Mouse (Mus musculus) limb, embryonic 11.5 days (tissue): ENCODE data around the gene Med24. TPM values are rescaled to one million over a fixed set of nuclear protein-coding genes. Genes with fewer than 3 reads are reported as not detected.
A peak's percentile ranks its signal among the peaks of the same experiment; 100 is the strongest.

Experiments used
- ATAC-seq: fragments of 200-750 bp; cut with Nextera tagmentation; 2 replicates; pipeline ENCODE4 v1.8.0; 2017; ENCODE audit warnings: low read depth; ENCODE audit not compliant: insufficient number of reproducible peaks, low FRiP score, low TSS enrichment
- DNase-seq: peaks from one replicate; pipeline ENCODE4 v3.0.0-alpha.2; 2015; ENCODE audit warnings: low spot score
- H3K27ac ChIP-seq: fragments of 300-500 bp; sonication (generic); replicated peaks from 2 replicates; pipeline ENCODE4 v1.5.1; 2014; ENCODE audit warnings: low read depth, mild to moderate bottlenecking, low read length
- H3K27me3 ChIP-seq: fragments of 300-500 bp; sonication (generic); 2 replicates; pipeline ENCODE4 v1.6.1; 2014; ENCODE audit warnings: mild to moderate bottlenecking, low read length, mixed read lengths; ENCODE audit not compliant: control insufficient read depth, insufficient read depth
- H3K36me3 ChIP-seq: fragments of 300-500 bp; sonication (generic); 2 replicates; pipeline ENCODE4 v1.6.1; 2014; ENCODE audit warnings: mild to moderate bottlenecking, low read length, moderate library complexity, mixed read lengths; ENCODE audit not compliant: control insufficient read depth, insufficient read depth
- H3K4me1 ChIP-seq: fragments of 300-500 bp; sonication (generic); 2 replicates; pipeline ENCODE4 v1.6.1; 2014; ENCODE audit warnings: low read length, mixed read lengths; ENCODE audit not compliant: control insufficient read depth, insufficient read depth
- H3K4me2 ChIP-seq: fragments of 300-500 bp; sonication (generic); 2 replicates; pipeline ENCODE4 v1.6.1; 2014; ENCODE audit warnings: low read depth, mild to moderate bottlenecking, moderate library complexity; ENCODE audit not compliant: severe bottlenecking
- H3K4me3 ChIP-seq: fragments of 300-500 bp; sonication (generic); 2 replicates; pipeline ENCODE4 v1.5.1; 2014; ENCODE audit warnings: low read depth, low read length
- H3K9ac ChIP-seq: fragments of 300-500 bp; sonication (generic); 2 replicates; pipeline ENCODE4 v1.6.1; 2014; ENCODE audit warnings: mild to moderate bottlenecking, low read length
- H3K9me3 ChIP-seq: fragments of 300-500 bp; sonication (generic); 2 replicates; pipeline ENCODE4 v1.6.1; 2016; ENCODE audit warnings: low read length; ENCODE audit not compliant: control insufficient read depth
- WGBS: fragments of 180-500 bp; shearing (Covaris S2); extraction: QIAGEN DNeasy Blood & Tissue Kit; methylation state at CpG from one replicate; pipeline ENCODE4 v1.1.7; 2014; 5-methylcytosine and 5-hydroxymethylcytosine counted together
- polyA plus RNA-seq: library from polyadenylated mRNA; unstranded; fragments of >200 nt; fragmentation: Nextera tagmentation; extraction: Ambion mirVana; gene quantifications from 2 replicates; pipeline ENCODE4 v1.2.1, GENCODE M21; 2014

The Med24 gene
- polyA plus RNA-seq, 1 experiment from 2014 or later: 68.0 TPM

- no peak for ATAC-seq
- H3K4me2 ChIP-seq: no peak overlapping the region
Observed at GRCm38 (mm10) chr11:98772667-98773171, 43.5 kb upstream of the Med24 start.

DNA sequence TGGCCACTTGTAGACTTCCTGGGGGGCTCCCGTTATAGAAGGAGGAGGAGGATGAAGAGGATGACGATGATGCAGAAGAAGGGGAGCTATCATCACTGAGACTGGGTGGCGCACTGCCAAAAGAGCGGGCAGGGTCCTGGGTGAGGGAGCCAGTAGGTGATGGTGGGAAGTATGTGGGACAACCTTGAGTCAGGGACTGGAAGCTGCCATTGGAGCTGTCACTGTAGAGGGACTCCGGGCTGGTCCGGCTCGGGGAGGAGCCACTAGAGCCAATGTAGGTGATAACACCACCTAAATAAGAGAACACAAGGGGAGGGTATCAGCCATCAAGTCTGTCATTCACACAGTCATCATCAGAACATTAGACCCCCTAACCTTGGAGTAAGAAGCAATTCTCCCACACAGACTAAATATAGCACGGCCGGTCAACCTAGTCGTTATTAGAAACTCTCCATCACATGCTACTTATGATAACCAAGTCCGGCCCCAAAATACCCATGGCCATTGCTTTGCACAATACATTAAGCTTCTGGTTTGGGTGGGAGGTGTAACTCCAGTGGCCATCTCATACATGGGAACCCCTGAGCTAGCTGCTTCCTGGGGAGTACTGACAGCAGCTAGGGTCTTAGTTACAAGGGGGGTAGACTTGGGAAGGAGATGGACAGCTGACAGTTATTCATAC, 42.8 kb upstream of the Med24 start:
- Histone ChIP-seq H3K4me3 (no peak overlapping the region), H3K4me1 (peaks cover 42% of the 10 kb centered on the region), H3K9me3 (no peaks in the 10 kb centered on the region), H3K27ac (no peak overlapping the region), H3K9ac (no peak overlapping the region), H3K27me3 (no peaks in the 10 kb centered on the region), H3K4me2 (no peak overlapping the region), H3K36me3 (peaks cover 5% of the 10 kb centered on the region)
- 92% methylated on average over 11 of the region's 11 CpGs for WGBS
- no peak for DNase-seq
- ATAC-seq: no peak

More at GRCm38 (mm10) chr11:98772667-98773171, 43.5 kb upstream of the Med24 start:
- 71% methylated on average over 8 of the region's 8 CpGs for WGBS
- H3K9ac ChIP-seq: no peak overlapping the region
- no peak for DNase-seq
- peaks cover 5% of the 10 kb centered on the region for H3K36me3 ChIP-seq
- H3K9me3 ChIP-seq: no peaks in the 10 kb centered on the region
- H3K4me1 ChIP-seq: peaks cover 39% of the 10 kb centered on the region
- H3K4me3 ChIP-seq: no peak overlapping the region
- no peak overlapping the region for H3K27ac ChIP-seq
- no peaks in the 10 kb centered on the region for H3K27me3 ChIP-seq

DNA sequence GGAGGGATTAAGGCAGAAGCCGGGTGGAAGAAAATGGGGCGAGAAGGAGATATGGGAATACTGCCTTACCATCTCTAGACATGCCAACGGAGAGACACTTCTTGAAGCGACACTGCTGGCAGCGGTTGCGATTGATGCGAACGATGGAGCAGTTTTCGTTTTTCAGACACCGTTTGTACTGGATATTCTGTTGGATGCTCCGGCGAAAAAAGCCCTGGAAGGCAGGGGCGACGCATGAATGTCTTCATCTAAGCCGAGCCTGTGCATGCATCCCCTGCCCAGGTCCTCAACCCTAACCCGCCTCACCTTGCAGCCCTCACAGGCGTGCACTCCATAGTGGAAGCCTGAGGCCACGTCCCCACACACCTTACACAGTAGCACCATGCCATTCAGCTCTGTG, 41.9 kb upstream of the Med24 start:
- no peak overlapping the region for H3K9ac ChIP-seq
- DNase-seq: no peak
- no peak overlapping the region for H3K4me2 ChIP-seq
- H3K27ac ChIP-seq: no peak overlapping the region
- 93% methylated on average over 18 of the region's 18 CpGs for WGBS
- H3K4me1 ChIP-seq: peaks cover 37% of the 10 kb centered on the region
- no peaks in the 10 kb centered on the region for H3K27me3 ChIP-seq
- ATAC-seq: no peak
- no peak overlapping the region for H3K4me3 ChIP-seq
- H3K36me3 ChIP-seq: peaks cover 5% of the 10 kb centered on the region
- no peaks in the 10 kb centered on the region for H3K9me3 ChIP-seq

- ATAC-seq (no peak), DNase-seq (no peak)
- Histone ChIP-seq H3K4me2 (no peak overlapping the region), H3K4me3 (no peak overlapping the region), H3K9ac (no peak overlapping the region), H3K36me3 (peaks cover 6% of the 10 kb centered on the region), H3K4me1 (peaks cover 33% of the 10 kb centered on the region), H3K27ac (no peak overlapping the region), H3K9me3 (no peaks in the 10 kb centered on the region), H3K27me3 (no peaks in the 10 kb centered on the region)
- WGBS: 96% methylated on average over 26 of the region's 26 CpGs
Observed at GRCm38 (mm10) chr11:98770096-98770975, 41.1 kb upstream of the Med24 start.

DNA sequence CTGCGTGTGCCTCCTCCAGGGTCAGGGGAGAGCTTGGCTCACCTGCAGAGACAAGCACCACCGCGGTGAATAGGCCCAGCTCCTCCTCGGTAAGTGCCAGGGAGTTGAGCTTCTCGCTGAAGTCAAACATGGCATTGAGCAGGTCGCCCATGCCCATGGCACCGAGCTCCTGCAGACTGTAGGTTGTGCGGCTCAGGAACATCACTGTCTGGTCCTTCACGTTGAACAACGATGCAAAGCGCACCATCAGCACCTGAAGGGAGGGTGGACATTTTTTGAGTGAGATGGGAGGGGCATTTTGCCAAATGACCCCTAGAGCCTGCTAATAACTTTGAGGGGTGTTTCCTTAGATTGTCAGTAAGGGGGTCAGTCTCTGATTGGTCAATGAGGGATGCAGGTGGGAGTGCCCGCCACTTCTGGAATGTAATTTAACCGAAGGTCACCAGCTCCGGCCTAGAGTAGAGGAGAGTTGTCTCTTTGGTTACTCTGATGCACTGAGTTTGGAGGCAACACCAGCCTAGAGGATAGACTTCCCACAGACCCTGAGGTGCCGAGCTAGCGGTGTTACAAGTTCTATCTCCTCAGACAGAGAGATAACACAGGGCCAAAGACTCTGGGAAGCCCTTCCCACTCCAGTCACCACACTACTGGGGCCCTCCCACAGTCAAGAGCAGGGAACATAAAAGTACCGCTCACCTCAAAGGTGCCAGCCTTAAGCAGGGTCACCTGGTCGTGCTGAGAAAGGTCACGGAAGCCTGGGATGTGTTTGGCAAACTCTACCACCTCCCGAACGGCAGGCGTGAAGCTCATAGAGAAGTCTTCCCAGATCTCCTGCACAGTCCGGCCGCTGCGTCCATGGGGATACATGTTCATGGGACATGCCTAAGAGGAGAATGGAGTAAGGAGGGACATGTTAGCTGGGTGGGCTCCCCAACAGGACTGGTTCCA, 40.0 kb upstream of the Med24 start:
- 85% methylated on average over 25 of the region's 25 CpGs for WGBS
- no peak overlapping the region for H3K27ac ChIP-seq
- no peak for ATAC-seq
- H3K4me1 ChIP-seq: peaks cover 26% of the 10 kb centered on the region
- H3K36me3 ChIP-seq: peaks cover 12% of the 10 kb centered on the region
- no peak overlapping the region for H3K9ac ChIP-seq
- DNase-seq: no peak
- no peak overlapping the region; the same call in 1 of the 2 replicates for H3K4me3 ChIP-seq
- H3K9me3 ChIP-seq: no peaks in the 10 kb centered on the region
- no peak overlapping the region for H3K4me2 ChIP-seq
- H3K27me3 ChIP-seq: no peaks in the 10 kb centered on the region

DNA sequence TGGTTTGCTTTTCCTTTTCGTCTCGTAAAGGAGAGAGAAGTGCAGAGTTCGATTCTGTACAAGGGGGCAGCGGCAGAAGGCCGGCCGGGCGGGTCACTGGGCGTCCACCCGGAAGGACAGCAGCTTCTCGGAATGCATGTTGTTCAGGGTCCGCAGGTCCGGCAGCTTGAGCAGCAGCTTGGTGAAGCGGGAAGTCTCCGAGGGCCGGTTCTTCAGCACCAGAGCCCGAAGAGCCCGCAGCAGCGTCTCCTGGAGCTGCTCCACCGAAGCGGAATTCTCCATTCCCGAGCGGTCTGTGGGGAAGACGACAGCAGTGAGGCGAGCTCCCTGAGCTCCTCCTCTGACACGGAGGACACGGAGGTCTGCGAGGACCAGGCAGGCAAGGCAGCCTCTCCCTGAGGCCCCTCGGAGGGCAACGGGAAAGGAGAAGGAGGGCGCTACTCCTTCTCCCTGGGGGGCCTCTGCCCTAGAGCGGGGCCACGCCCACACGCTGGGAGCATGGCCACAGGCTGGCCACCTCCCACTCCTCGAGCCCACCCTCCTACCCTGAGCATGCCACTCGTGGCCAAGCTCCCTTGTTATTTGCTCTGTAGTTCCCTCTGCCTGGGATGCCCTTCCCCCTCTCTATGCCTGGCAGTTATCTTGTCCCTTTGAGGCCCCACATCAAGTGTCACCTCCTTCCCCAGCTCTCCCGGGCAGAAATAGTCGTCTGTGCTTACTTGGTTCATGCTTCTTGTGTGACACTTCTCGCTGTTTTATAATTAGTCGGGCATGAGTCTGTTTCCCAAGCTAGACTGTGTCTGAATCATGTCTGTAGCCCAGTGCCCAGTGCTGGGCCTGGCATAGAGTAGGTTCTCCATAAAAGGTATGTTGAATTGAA, 39.1 kb upstream of the Med24 start:
- no peaks in the 10 kb centered on the region for H3K9me3 ChIP-seq
- no peak overlapping the region; the same call in 1 of the 2 replicates for H3K4me3 ChIP-seq
- 31% methylated on average over 37 of the region's 39 CpGs for WGBS
- H3K27ac ChIP-seq: no peak overlapping the region
- peaks cover 23% of the 10 kb centered on the region for H3K4me1 ChIP-seq
- peak overlapping the region; percentile 30 for H3K4me2 ChIP-seq
- ATAC-seq (no peak), DNase-seq (no peak)
- no peaks in the 10 kb centered on the region for H3K27me3 ChIP-seq
- peak overlapping the region; percentile 9; the same call in 1 of the 2 replicates for H3K9ac ChIP-seq
- H3K36me3 ChIP-seq: peaks cover 13% of the 10 kb centered on the region

DNA sequence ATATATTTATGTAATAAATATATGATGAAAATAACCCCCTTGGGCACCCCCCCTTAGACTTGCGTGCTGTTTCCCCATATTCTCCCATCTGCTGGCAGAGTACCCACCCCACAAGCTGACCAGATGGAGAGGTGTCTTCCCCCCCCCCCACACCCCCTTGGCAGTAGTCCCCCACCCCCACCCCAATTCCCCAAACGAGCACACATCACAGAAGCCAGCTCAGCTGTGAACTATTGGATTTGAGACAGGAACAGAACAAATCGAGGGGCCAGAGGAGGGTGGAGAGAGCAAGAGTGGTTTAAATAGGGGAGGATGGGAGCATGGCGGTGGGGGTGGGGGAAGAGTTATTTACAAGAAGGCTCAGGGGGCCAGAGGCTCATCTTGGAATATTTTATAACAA, 38.5 kb upstream of the Med24 start:
- Histone ChIP-seq H3K9me3 (no peaks in the 10 kb centered on the region), H3K4me1 (peaks cover 21% of the 10 kb centered on the region), H3K4me3 (no peak overlapping the region), H3K27ac (no peak overlapping the region), H3K27me3 (no peaks in the 10 kb centered on the region), H3K4me2 (no peak overlapping the region), H3K36me3 (peaks cover 13% of the 10 kb centered on the region), H3K9ac (no peak overlapping the region)
- ATAC-seq (no peak), DNase-seq (no peak)
- WGBS: 32% methylated on average over 4 of the region's 4 CpGs
